Mouse (Mus musculus) c-Kit-negative CD71-positive TER-119-positive erythroid progenitor cells, embryonic 14.5 days (primary cell): Measurements from ENCODE around the gene Fos.

ENCODE experiments used
- DNase-seq: peaks from one replicate; pipeline ENCODE4 v3.0.0-alpha.2; 2013; ENCODE audit warnings: low read depth, low spot score

The Fos gene

DNA sequence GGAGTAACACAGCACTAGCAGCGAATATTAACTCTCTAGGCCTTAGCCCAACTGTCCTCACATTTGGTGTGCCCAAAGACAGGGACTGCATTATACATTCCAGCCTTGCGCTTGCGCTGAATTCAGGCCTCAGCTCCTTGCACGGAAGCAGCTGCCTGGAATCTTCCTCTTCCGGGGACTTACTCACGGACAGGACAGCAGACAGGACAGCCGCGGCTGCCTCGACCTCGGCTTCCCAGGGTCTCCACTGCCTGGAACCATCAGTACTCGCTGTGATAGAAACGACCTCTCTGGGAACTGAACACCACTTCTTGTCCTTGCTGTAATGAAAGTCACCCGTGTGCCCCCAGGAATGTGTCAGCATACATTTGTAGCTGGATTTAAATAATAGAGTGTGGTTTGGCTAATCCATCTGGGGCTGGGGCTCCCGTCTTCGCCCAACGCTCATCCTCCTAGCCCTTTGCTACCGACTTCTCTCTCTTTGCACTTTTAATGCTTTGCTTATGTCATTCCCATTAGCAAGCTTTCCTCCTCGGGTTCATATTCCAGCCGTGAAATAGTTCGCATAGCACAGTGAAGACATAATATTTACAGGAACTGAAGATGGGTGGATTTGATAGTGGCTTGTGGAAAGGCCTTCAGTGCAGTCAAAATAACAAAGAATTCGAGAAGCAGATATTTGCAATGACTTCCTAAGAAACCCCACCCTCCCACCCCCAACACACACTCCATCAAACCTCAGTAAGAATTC is 11.6 kb upstream of the Fos start:
- DNase-seq = no peak

DNA sequence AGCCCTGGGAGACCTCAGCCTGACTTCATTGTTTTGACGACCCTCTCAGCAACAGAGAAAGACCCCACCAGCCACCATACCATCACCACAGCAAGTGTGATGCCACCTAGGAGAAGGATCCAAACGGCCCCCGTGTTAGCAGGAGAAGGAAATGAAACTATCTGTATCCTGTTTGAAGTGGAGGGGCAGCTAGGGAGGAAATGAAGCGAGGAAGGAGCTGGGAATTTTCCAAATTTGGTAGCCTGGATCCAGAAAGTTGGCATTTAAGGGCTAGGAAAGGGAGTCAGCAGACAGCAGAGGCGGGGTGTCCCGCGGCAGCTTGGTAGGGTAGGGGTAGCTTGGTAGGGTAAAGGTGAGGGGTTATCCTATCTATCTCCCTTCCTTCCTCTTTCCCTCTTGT is 10.9 kb upstream of the Fos start:
- no peak for DNase-seq

DNA sequence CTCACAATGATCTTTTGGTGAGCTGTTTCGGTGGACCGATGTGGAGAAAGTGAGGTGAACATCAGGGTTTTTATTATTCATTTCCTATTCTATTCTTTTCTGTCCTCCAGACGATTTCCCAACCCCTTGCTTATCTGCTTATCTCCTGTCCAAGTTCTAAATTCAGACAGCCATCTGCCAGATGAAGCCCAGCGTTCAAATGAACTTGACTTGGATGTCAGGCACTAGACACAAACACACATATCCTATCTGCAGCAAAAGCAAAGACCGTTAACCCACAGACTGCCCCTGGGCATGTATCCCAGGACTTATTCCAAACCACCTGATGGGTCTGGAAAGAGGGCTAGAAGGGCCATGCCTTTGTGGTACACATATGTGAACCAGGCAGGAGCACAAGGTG is 9.3 kb upstream of the Fos start:
- no peak for DNase-seq

DNA sequence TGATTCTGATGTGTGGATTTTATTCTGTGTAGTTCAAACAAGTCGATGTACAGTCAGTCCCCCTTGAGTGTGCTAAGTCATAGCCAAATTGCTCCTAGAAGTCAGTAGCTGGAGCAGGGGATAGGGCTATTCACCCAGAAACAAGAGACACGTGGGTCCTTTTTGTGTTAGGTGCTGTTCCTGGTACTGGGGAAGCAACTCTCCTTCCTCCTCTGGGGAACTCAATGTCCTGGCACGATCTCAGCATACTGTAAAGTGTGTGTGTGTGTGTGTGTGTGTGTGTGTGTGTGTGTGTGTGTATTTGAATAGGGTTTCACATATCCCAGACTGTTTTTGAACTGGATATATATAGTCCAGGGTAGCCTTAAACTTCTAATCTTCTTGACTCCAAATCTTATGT is 8.8 kb upstream of the Fos start:
- no peak for DNase-seq

- DNase-seq = no peak
These were observed 5.8 kb upstream of the Fos start for GRCm38 (mm10) chr12:85467854-85468253.

DNA sequence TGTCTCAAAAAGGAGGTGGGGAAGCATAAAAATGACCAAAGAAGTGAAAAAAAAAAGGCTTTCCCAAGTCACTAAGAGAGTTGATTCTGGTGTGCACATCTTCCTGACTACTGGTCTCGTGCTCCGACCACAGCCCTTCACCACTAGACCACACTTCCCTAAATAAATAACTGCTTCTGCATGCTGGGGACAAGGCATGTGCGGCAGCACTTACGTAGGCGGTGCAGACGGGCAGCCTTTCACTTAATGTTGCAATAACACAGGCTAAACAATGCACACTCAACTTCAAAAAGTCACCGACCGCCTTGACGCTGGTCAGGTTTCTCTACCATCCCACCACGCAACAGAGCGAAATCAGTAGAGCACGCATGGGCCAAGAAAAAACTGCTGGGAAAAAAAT is 5.0 kb upstream of the Fos start:
- DNase-seq = no peak

DNA sequence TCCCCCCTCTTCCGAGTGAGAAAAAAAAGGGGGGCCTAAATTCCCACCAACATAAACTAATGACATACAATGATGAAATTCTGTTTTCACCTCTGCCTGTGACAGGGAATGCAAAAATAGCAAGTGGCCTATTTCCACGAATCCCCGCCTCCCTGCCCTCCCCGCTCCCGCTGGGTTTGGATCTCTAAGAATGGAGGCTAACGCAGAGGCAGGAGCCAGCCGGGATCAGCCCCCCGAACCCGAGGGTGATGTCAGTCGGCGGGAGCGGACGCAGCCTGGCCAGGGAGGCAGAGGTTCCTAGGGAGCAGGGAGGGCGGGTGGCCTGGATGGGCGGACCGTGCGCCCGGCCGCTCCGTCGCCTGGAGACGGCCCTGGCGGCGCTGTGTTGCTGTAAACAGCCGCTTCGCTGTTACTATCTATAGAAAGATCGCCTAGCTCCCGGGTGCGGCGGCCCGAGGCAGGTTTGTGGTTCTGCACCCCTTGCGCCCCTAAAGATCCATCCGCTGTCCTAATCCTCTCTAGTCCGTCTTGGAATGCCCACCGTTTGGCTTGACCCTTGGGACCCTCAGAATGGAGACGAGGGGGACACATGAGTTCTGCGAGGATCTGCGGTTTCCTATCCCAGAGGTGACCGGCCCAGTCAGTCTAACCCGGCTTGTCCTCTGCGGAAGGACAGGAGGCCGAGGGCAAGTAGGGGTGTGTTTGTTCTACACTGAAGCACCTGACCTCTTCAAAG is 1.6 kb upstream of the Fos start:
- peak; percentile 38 for DNase-seq

GRCm38 (mm10) chr12:85472656-85473410 is 857 bp upstream of the Fos start:
- no peak for DNase-seq

DNA sequence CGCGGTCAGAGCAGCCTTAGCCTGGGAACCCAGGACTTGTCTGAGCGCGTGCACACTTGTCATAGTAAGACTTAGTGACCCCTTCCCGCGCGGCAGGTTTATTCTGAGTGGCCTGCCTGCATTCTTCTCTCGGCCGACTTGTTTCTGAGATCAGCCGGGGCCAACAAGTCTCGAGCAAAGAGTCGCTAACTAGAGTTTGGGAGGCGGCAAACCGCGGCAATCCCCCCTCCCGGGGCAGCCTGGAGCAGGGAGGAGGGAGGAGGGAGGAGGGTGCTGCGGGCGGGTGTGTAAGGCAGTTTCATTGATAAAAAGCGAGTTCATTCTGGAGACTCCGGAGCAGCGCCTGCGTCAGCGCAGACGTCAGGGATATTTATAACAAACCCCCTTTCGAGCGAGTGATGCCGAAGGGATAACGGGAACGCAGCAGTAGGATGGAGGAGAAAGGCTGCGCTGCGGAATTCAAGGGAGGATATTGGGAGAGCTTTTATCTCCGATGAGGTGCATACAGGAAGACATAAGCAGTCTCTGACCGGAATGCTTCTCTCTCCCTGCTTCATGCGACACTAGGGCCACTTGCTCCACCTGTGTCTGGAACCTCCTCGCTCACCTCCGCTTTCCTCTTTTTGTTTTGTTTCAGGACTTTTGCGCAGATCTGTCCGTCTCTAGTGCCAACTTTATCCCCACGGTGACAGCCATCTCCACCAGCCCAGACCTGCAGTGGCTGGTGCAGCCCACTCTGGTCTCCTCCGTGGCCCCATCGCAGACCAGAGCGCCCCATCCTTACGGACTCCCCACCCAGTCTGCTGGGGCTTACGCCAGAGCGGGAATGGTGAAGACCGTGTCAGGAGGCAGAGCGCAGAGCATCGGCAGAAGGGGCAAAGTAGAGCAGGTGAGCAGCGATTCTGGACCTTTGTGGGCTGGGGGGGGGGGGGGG is 875 bp downstream of the Fos start:
- DNase-seq = peak; percentile 55

GRCm38 (mm10) chr12:85475232-85475919 is 1.7 kb downstream of the Fos start:
- DNase-seq = no peak

DNA sequence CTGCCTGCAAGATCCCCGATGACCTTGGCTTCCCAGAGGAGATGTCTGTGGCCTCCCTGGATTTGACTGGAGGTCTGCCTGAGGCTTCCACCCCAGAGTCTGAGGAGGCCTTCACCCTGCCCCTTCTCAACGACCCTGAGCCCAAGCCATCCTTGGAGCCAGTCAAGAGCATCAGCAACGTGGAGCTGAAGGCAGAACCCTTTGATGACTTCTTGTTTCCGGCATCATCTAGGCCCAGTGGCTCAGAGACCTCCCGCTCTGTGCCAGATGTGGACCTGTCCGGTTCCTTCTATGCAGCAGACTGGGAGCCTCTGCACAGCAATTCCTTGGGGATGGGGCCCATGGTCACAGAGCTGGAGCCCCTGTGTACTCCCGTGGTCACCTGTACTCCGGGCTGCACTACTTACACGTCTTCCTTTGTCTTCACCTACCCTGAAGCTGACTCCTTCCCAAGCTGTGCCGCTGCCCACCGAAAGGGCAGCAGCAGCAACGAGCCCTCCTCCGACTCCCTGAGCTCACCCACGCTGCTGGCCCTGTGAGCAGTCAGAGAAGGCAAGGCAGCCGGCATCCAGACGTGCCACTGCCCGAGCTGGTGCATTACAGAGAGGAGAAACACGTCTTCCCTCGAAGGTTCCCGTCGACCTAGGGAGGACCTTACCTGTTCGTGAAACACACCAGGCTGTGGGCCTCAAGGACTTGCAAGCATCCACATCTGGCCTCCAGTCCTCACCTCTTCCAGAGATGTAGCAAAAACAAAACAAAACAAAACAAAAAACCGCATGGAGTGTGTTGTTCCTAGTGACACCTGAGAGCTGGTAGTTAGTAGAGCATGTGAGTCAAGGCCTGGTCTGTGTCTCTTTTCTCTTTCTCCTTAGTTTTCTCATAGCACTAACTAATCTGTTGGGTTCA is 2.5 kb downstream of the Fos start:
- no peak for DNase-seq

GRCm38 (mm10) chr12:85477219-85477618 is 3.5 kb downstream of the Fos start:
- peak; percentile 58 for DNase-seq

DNA sequence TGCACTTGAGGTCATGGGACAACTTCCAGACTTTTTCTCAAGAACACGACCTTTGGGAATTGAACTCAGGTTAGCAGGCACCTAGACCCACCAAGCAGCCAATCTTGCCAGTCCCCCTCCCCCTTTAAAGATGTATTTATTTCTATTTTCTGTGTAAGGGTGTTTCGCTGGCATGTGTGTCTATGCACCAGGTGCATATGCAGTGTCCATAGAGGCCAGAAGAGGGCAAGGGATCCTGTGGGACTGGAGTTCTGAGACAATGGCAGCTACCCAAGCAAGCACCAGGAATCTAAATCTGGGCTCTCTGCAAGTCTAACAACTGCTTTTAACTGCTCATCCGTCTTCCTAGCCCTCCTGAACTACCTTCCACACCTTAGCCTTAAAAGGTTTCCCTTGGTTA is 4.1 kb downstream of the Fos start:
- DNase-seq = no peak

- no peak for DNase-seq
These were observed 5.0 kb downstream of the Fos start for GRCm38 (mm10) chr12:85478696-85479095.

GRCm38 (mm10) chr12:85479190-85479589 is 5.5 kb downstream of the Fos start:
- DNase-seq = no peak

GRCm38 (mm10) chr12:85483155-85483554 is 9.5 kb downstream of the Fos start:
- no peak for DNase-seq

DNA sequence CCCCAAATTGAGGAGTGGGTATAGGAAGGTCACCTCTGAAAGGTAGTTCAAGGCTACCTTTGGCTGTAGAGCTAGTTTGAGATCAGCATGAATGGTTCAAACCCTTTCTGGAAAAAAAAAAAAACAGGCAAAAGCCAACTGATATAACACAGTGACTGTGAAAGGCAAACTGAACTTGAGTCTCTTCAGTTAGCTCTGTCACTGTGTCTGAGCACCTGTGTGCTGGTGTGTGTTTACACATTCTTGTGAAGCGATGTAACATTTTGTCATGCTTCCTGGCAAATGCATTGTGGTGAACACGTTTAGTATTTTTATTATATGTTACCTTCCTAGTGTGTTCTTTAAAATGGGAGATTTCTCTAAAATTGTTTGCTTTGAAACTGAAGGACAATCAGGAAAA is 11.0 kb downstream of the Fos start:
- DNase-seq = no peak

- peak; percentile 88 for DNase-seq
These were observed 12.4 kb downstream of the Fos start for GRCm38 (mm10) chr12:85485890-85486765.

GRCm38 (mm10) chr12:85486766-85487069 is 13.0 kb downstream of the Fos start:
- no peak for DNase-seq
